Mouse (Mus musculus) induced T-regulatory cell, adult 2 months (primary cell): ENCODE results near the gene Ankrd13a.

ENCODE experiments used
- DNase-seq: peaks from one replicate; pipeline ENCODE4 v3.0.0-alpha.2; 2012; ENCODE audit warnings: low read depth

Ankrd13a gene

GRCm38 (mm10) chr5:114774403-114775051 lies at the start of gene Ankrd13a:
Ankrd13a (plus strand) TSS chr5:114774677.
- peak; percentile 94 for DNase-seq

DNA sequence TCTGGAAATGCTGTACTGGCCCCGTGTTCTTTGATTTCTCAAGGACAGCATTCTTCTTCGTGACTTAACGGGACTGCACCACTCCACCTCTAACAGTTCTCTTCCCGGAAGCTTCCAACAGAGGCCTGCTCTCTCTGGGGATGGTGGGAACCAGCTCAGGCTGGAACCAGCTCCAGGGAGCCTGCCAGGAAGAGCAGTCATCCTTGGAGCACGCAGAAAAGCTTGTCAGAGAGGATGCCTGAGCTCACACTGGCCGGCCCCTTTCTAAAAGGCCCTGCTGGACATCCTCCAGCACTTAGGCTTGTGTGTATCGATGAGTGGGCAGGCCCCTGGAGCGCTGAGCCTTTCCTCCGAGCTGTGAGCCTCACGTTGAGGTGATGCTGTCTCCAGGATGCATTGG lies 46.3 kb upstream of the Ankrd13a start:
- no peak for DNase-seq

DNA sequence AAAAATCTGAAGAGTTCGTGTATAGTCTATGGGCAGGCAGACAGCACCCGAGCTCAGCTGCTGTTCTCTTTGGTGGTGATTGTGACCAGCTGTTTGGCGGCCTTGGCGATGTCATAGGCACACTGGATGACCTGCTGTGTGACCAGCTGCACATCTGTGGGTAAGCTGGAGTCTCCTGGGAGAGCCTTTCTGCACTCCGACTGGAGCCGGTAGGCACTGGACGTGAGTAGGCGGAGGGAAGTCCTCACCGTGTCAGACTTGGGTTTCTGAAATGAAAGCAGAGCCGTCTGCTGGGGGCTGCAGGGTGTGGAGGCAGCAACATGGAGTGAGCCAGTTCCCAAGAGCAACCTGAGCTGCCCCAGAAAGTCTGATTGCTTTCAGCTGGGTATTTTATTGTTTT lies 44.3 kb upstream of the Ankrd13a start:
- no peak for DNase-seq

GRCm38 (mm10) chr5:114731498-114731897 lies 43.0 kb upstream of the Ankrd13a start:
- no peak for DNase-seq

DNA sequence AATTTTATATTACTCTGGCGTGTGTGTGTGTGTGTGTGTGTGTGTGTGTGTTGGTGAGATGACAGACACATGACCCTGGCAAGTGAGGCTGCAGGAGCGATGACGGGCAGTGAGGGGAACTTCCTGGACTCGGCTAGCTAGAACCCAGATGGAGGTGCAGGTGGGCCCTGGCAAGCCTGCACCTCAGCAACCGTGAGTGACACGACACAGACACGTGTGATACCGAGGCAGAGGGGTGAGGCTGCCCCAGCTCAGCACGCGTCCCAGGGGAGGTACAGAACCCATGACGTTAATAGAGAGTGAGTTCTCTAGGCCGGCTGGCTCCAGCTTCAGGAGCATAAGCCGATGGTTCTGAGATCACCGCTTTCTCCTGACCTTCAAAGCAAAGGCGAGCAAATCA lies 42.5 kb upstream of the Ankrd13a start:
- no peak for DNase-seq

- DNase-seq: no peak
These were observed 40.9 kb upstream of the Ankrd13a start for GRCm38 (mm10) chr5:114733606-114734005.

GRCm38 (mm10) chr5:114737090-114737887 lies 37.2 kb upstream of the Ankrd13a start:
- DNase-seq: no peak

GRCm38 (mm10) chr5:114738707-114739241 lies 35.7 kb upstream of the Ankrd13a start:
- no peak for DNase-seq

GRCm38 (mm10) chr5:114740595-114740994 lies 33.9 kb upstream of the Ankrd13a start:
- no peak for DNase-seq

GRCm38 (mm10) chr5:114742572-114742971 lies 31.9 kb upstream of the Ankrd13a start:
- no peak for DNase-seq

GRCm38 (mm10) chr5:114742998-114743696 lies 31.3 kb upstream of the Ankrd13a start:
- no peak for DNase-seq

DNA sequence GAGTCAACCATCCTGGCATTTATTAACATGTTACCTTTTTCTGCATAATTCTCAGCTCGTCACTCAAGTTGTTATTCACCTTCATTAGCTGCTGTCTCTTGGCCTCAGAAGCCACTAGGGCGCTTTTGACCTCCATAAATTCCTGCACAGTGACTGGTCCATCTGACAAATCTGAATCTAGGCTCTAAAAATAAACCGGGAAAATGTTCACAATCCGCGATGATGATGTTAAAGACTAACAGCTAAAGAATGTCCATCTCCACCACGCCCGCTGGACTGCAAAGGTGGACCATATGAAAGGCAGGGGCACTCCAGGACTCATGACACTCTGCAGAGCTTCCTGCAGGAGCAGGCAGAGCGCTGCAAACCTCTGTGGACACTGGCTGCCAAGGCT lies 30.8 kb upstream of the Ankrd13a start:
- no peak for DNase-seq

GRCm38 (mm10) chr5:114745581-114745980 lies 28.9 kb upstream of the Ankrd13a start:
- DNase-seq: no peak

DNA sequence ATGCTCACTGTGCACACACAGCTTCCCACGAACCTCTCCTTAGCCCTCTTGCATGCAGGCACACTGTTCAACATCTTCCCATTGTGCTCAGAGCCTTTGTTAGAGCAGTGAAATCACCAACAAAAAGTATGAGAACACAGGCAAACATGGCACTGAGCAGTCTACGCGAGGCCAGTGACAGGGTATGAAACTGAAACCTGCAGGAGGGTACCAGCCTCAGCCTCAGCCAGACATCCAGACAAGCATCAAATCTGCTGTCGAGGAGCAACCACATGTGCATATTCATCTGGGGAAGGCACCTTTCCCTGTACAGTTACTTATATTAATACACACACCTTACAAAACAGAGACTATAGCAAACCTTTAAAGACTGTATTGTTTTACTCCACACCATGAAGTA lies 27.6 kb upstream of the Ankrd13a start:
- DNase-seq: peak; percentile 51

DNA sequence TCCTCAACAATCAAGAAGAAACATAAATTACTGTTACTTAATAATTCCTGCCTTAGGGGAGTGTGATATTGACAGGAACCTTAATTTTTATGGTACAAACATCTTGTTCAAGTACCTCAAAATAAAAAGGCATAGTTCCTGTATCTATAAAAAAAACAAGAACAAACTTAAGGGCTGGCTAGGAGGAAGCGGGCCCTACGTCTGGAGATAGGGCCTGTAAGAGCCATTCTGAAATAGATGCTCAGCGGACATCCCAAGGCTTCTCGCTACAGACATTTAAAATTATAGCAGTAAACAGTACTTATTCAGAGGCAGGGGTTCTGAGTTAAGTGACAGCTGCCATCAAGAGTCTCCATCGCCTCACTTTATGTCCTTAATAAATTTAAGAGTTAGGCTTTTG lies 27.0 kb upstream of the Ankrd13a start:
- DNase-seq: no peak

- DNase-seq: no peak
These were observed 24.2 kb upstream of the Ankrd13a start for GRCm38 (mm10) chr5:114750325-114750724.

DNA sequence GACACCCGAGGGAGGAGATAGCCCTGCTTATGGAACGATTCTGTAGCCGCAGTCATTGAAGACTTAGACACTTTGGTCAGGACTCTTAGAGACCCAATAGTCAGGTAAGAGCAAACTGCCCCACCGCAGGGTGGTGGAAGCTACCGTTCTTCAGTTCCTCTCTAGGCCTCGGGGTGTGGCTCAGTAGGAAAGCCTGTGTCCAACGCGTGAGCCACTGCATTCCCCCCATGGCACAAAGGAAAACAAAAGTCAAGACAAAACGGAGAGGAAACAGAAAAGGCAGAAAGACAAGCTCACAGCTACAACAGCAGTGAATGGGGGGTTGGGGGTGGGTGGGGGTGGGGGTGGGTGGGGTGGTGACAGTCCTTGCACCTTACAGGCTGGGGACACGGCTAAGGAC lies 22.1 kb upstream of the Ankrd13a start:
- DNase-seq: no peak

DNA sequence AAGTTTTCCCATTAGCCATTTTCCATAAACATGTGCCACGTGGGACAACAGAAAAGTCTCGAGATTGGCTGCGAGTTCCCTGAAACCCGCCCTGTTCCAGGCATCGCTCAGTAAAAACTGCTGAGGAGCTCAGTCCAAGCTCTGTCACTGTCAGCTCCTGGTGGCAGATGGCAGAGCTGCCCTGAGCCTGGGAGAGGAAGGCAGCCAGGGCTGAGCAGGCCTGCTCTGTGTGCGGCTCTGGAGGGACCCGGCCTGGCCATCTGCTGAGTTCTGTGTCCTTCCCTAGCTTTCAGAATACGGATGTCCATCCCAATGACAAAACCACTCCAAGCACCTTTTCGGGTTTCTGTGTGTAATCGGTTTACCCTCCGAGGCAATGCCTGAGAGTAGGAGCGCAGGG lies 21.1 kb upstream of the Ankrd13a start:
- DNase-seq: no peak

DNA sequence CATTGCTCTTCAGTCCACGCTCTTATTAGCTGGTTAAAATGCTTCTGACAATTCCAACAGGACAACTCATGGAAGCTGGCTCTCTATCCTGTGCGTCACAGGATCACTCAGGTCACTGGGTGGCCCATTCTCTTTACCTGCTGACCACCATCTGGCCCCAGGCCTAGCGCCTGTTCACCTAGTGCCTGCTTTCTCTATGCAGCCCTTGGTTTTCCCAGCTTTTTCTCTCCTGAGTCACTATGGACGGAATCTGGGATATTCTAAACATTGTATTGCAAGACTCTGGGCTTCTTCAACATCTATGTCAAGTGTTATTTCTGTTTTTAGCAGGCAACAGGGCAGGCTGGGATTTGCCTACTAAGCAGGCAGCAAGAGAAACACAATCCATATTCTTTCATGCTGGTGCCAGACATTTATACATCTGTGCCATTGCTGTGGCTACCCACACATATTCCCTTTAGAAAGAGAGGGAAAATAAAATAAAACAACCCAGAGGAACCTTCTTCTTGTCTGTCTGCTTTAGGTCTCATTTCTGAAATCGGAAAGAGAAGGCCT lies 14.9 kb upstream of the Ankrd13a start:
- no peak for DNase-seq

DNA sequence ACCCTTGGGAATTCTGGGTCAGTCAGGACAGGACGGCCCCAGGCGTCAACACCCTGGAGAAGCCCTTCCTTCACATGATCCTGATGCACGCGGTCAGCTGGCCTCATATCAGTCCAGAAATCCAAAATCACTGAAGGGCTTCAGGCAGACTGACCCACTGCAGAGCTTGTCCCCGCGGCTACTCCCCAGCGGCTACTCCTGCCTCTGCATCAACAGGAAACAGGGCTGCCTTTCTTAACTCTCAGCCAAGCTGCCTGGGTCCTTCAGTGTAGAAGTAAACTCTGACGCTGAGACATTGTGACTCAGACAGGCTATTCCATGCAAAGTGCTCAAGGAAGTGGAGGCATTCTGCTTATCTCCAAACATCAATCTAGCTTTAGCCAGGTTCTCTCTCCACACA lies 12.5 kb upstream of the Ankrd13a start:
- DNase-seq: no peak

- peak; percentile 52 for DNase-seq
These were observed 9.4 kb upstream of the Ankrd13a start for GRCm38 (mm10) chr5:114764812-114765735.
